Mouse (Mus musculus): ENCODE measurements around the gene Sympk. TPM values are rescaled to one million over a fixed set of nuclear protein-coding genes. Genes with fewer than 3 reads are reported as not detected.

The Sympk gene
- polyA plus RNA-seq, 2 experiments = 10.7 to 27.3 TPM

GRCm38 (mm10) chr7:19021048-19021447 is 3.1 kb upstream of the Sympk start:
- Histone ChIP-seq H3K4me3 (ENCODE audit: insufficient read depth in 1 of 2, low read depth in 2 of 2, low read length in 2 of 2) (peak overlapping the region; percentile 16 to 74), H3K9me3 (ENCODE audit: control insufficient read depth, low read length) (no peaks in the 10 kb centered on the region), H3K36me3 (replicated peaks; ENCODE audit: control insufficient read depth, insufficient read depth, low read depth) (no peaks in the 10 kb centered on the region), H3K9ac (replicated peaks) (peak overlapping the region; percentile 24; the same call in 1 of the 2 replicates), H3K27ac (no peak overlapping the region), H3K4me1 (replicated peaks; ENCODE audit: control insufficient read depth in 2 of 2, insufficient read depth in 2 of 2, low read length in 1 of 2) (peaks cover 7 to 12% of the 10 kb centered on the region in 2 experiments), H3K27me3 (ENCODE audit: control insufficient read depth, insufficient read depth, low read length) (peaks cover 32% of the 10 kb centered on the region), H3K4me2 (ENCODE audit: low read depth) (peak overlapping the region; percentile 53)
- no peak for TF ChIP-seq EP300 (IDR thresholded peaks at IDR 0.05; ENCODE audit: low read depth)
- no peak for TF ChIP-seq CTCF (IDR thresholded peaks at IDR 0.05; ENCODE audit: low read depth)
- 12% methylated on average over 8 of the region's 8 CpGs for WGBS (ENCODE audit: insufficient replicate concordance)
- ATAC-seq (ENCODE audit: insufficient read depth) (no peak), DNase-seq (ENCODE audit: low read depth in 3 of 3, low spot score in 3 of 3) (no peak)

- peaks cover 11 to 17% of the 10 kb centered on the region in 2 experiments for H3K4me1 ChIP-seq (replicated peaks; ENCODE audit: control insufficient read depth in 2 of 2, insufficient read depth in 2 of 2, low read length in 1 of 2)
- peak overlapping the region; percentile 56 to 74 for H3K4me3 ChIP-seq (ENCODE audit: insufficient read depth in 1 of 2, low read depth in 2 of 2, low read length in 2 of 2)
- WGBS (ENCODE audit: insufficient replicate concordance) = 42% methylated on average over 18 of the region's 18 CpGs
- no peak overlapping the region for H3K27ac ChIP-seq
- ATAC-seq (ENCODE audit: insufficient read depth) = no peak
- peaks cover 32% of the 10 kb centered on the region for H3K27me3 ChIP-seq (ENCODE audit: control insufficient read depth, insufficient read depth, low read length)
- no peak for TF ChIP-seq EP300 (IDR thresholded peaks at IDR 0.05; ENCODE audit: low read depth)
- TF ChIP-seq CTCF (IDR thresholded peaks at IDR 0.05; ENCODE audit: low read depth) = no peak
- DNase-seq (ENCODE audit: low read depth in 3 of 3, low spot score in 3 of 3) = no peak
- H3K4me2 ChIP-seq (ENCODE audit: low read depth) = peak overlapping the region; percentile 53
- peak overlapping the region; percentile 28; the same call in 1 of the 2 replicates for H3K9ac ChIP-seq (replicated peaks)
- H3K36me3 ChIP-seq (replicated peaks; ENCODE audit: control insufficient read depth, insufficient read depth, low read depth) = no peaks in the 10 kb centered on the region
- H3K9me3 ChIP-seq (ENCODE audit: control insufficient read depth, low read length) = no peaks in the 10 kb centered on the region
Observed at GRCm38 (mm10) chr7:19022189-19022958, 1.8 kb upstream of the Sympk start.

- Histone ChIP-seq H3K27ac (no peak within 1 kb of the TSS), H3K9me3 (ENCODE audit: control insufficient read depth, low read length) (no peaks in the 10 kb centered on the region)
- no peak for DNase-seq (ENCODE audit: low read depth in 3 of 3, low spot score in 3 of 3)
Observed at GRCm38 (mm10) chr7:19023357-19023814, 791 bp upstream of the Sympk start, which contains the start of gene Foxa3. TSS of gene Foxa3 (minus strand) at chr7:19023538.

GRCm38 (mm10) chr7:19024581-19025255 is 541 bp downstream of the Sympk start:
- Histone ChIP-seq H3K27me3 (ENCODE audit: control insufficient read depth, insufficient read depth, low read length) (peaks cover 32% of the 10 kb centered on the region), H3K36me3 (replicated peaks; ENCODE audit: control insufficient read depth, insufficient read depth, low read depth) (peaks cover 9% of the 10 kb centered on the region), H3K9me3 (ENCODE audit: control insufficient read depth, low read length) (no peaks in the 10 kb centered on the region), H3K4me2 (ENCODE audit: low read depth) (peak overlapping the region; percentile 77), H3K27ac (peak overlapping the region; percentile 2; the same call in 1 of the 2 replicates), H3K9ac (replicated peaks) (peak overlapping the region; percentile 89), H3K4me1 (replicated peaks; ENCODE audit: control insufficient read depth in 2 of 2, insufficient read depth in 2 of 2, low read length in 1 of 2) (peaks cover 11 to 17% of the 10 kb centered on the region in 2 experiments), H3K4me3 (ENCODE audit: insufficient read depth in 1 of 2, low read depth in 2 of 2, low read length in 2 of 2) (peak overlapping the region; percentile 74 to 89)
- ATAC-seq (ENCODE audit: insufficient read depth) (peak; percentile 57), DNase-seq (ENCODE audit: low read depth in 3 of 3, low spot score in 3 of 3) (no peak)
- TF ChIP-seq EP300 (IDR thresholded peaks at IDR 0.05; ENCODE audit: low read depth) = no peak
- TF ChIP-seq CTCF (IDR thresholded peaks at IDR 0.05; ENCODE audit: low read depth) = no peak
- under 1% methylated on average over 33 of the region's 36 CpGs for WGBS (ENCODE audit: insufficient replicate concordance)

More at GRCm38 (mm10) chr7:19023357-19023814, 791 bp upstream of the Sympk start, which contains the start of gene Foxa3:
- peak; percentile 43 for ATAC-seq (ENCODE audit: insufficient read depth)
- Histone ChIP-seq H3K27me3 (ENCODE audit: control insufficient read depth, insufficient read depth, low read length) (peaks cover 32% of the 10 kb centered on the region), H3K4me2 (ENCODE audit: low read depth) (peak within 1 kb of the TSS; percentile 77), H3K4me3 (ENCODE audit: insufficient read depth in 1 of 2, low read depth in 2 of 2, low read length in 2 of 2) (peak within 1 kb of the TSS; percentile 74 to 89), H3K4me1 (replicated peaks; ENCODE audit: control insufficient read depth in 2 of 2, insufficient read depth in 2 of 2, low read length in 1 of 2) (peaks cover 11 to 17% of the 10 kb centered on the region in 2 experiments), H3K36me3 (replicated peaks; ENCODE audit: control insufficient read depth, insufficient read depth, low read depth) (no peaks in the 10 kb centered on the region), H3K9ac (replicated peaks) (peak within 1 kb of the TSS; percentile 89)
- TF ChIP-seq CTCF (IDR thresholded peaks at IDR 0.05; ENCODE audit: low read depth) = peak; percentile 50
- no peak for TF ChIP-seq EP300 (IDR thresholded peaks at IDR 0.05; ENCODE audit: low read depth)
- 4% methylated on average over 30 of the region's 30 CpGs for WGBS (ENCODE audit: insufficient replicate concordance)

- no peak overlapping the region for H3K4me3 ChIP-seq (ENCODE audit: insufficient read depth in 1 of 2, low read depth in 2 of 2, low read length in 2 of 2)
- peaks cover 33% of the 10 kb centered on the region for H3K36me3 ChIP-seq (replicated peaks; ENCODE audit: control insufficient read depth, insufficient read depth, low read depth)
- no peak overlapping the region for H3K4me2 ChIP-seq (ENCODE audit: low read depth)
- peaks cover 8% of the 10 kb centered on the region for H3K27me3 ChIP-seq (ENCODE audit: control insufficient read depth, insufficient read depth, low read length)
- no peak overlapping the region for H3K9ac ChIP-seq (replicated peaks)
- DNase-seq (ENCODE audit: low read depth in 3 of 3, low spot score in 3 of 3) (no peak), ATAC-seq (ENCODE audit: insufficient read depth) (no peak)
- H3K9me3 ChIP-seq (ENCODE audit: control insufficient read depth, low read length) = no peaks in the 10 kb centered on the region
- TF ChIP-seq EP300 (IDR thresholded peaks at IDR 0.05; ENCODE audit: low read depth) (no peak), CTCF (IDR thresholded peaks at IDR 0.05; ENCODE audit: low read depth) (no peak)
- H3K4me1 ChIP-seq (replicated peaks; ENCODE audit: control insufficient read depth in 2 of 2, insufficient read depth in 2 of 2, low read length in 1 of 2) = peaks cover 11 to 17% of the 10 kb centered on the region in 2 experiments
- no peak overlapping the region for H3K27ac ChIP-seq
Observed at GRCm38 (mm10) chr7:19028067-19028466, 3.9 kb downstream of the Sympk start.
